Mouse (Mus musculus): ENCODE measurements around the gene Tesc.

Gene Tesc

DNA sequence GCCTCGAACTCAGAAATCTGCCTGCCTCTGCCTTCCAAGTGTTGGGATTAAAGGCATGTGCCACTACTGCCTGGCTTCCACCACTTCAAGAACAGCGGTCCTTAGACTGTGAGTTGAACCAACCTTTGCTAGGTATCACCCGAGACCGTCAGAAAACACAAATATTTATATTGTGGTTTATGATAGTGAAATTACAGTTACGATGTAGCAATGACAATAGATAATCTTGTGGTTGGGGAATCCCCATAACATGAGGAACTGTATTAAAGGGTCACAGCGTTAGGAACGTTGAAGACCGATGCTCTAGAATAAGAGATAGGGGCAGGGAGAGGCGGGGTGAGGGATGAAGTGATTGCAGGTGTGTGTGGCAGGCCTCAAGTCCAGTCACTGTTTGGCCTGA lies 17.8 kb downstream of the Tesc start:
- no peak for DNase-seq

DNA sequence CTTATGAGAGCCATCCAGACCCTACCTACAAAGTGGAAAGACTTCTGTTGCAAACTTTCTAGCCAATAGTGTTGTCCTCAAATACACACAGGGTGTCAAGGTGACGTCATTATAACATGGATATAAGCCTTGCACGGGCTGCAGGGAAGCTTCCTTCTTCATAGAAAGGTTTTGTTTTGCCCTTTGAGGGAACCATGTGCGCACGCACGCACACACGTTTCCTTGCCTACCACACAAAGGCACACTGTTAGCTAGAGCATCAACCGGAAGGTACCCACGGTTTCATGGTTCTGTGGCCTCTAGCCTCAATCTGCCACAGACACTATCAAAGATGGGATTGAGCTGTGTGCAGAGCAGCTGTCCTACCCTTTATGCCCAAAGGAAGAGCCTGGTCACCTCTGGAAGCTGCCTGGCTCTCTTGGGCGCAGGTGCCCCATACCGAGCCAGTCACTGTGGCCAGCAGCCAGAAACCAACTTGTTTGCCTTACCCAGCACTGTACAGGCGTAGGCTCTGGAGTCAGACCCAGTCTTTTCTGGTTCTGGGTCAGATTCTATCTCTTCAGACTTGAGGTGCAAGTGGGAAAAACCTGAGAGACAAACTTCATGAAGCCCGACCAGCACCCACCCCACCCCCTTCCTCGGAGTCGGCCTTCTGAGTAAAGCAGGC lies 19.7 kb downstream of the Tesc start:
- no peak for DNase-seq

DNA sequence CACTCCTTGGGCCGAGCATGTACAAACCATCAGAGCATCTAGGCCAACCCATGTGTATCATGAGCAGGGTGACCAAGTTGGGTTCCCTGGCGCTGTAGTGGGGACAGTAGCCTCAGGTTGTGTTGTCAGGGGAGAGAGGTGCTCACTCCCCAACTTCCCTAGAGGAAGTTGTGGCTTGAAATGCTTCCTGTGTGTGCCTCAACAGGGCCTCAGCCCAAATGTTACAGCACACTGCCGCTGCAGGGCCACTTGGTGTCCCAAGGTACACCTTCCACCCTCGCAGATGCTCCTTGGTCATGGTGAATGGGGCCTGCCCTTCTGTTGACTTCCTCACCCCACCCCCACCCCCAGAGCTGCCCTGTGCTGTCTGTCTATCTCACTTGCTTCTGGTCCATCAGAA lies 20.9 kb downstream of the Tesc start:
- no peak for DNase-seq

DNA sequence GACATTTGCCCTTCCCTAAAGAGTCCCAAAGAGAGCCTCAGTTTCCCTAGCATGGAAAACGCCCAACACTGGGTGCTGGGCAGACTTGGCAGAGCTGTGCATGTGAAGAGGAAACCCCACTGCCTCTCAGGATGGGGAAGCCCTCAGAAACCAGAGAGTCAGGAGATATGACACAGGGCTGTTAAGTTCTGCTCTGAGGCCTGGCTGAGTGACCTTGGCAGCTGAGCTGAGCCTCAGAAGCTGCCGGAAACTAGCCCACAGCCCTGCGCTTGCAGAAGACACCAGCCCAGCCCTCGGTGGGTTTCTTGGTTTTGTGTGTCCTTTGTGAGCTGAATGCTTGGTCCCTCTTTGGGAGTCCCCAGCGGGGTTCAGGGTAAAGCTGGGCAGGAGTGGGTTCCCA lies 21.4 kb downstream of the Tesc start:
- DNase-seq: no peak

DNA sequence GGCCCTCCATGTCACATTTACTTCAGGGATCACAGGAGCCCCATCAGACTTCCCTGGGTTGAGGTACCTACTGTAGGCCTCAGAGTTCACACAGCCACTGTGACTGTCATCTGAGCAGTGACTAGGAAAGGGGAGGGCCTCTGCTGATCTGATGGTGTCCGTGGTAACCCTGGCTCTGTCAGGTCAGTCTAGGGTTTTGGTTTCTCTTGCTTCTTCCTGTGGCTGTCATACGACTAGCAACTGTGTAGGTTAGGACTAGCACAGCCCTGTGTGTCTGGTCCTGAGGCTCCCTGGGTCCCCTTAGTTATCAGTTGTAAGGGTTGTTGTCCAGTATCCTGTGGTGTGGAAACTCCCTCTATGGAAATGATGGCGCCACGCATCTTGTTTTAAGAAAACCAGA lies 23.2 kb downstream of the Tesc start:
- DNase-seq: no peak

DNA sequence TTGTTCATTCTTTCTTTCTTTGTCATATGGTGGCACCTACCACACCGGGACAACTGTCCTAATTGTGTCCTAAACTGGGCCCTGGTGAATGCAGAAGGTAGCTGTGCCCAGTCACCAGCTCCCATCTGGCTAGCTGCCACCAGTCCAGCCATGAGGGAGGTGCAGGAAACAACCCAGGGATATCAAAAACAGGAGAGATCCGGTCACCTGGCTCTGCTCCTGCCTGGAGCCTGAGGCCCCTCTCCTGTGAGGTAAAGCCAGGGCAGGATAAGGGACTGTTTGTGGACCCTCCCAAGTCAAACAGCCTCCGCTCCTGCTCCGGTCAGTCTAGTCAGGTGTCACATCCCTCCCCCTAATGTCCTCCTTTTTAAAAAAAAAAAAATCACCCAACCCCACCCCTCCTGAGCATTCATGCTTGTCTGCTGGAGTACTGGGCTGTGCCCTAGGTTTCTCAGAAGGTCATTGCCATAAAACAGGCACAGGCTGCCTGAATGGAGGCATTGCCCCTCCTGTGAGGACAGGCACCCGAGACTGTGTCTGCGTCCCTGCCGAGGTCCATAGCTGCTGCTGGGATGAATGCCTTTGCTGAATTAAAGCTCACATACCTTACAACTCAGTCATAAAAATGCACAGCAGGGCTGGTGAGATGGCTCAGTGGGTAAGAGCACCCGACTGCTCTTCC lies 24.6 kb downstream of the Tesc start:
- DNase-seq: peak; percentile 85 to 91

DNA sequence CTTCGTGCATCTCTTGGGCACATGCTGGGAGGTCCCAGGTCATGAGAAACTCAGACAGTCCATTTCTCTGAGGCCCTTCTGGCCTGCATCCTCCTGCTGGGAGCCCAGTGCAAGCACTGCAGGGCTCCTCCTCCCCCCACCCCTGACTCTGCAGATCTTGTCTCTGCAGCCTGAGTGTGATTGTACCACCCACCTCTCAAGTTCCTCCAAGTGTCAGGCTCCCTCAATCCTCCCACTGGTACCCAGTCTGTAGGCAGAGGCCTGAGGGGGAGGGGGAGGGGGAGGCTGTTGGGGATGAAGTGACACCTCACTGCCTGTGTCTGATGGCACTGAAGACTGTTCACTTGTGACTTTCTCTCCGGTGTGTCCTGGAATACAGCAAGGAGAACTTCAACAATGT lies 25.7 kb downstream of the Tesc start:
- no peak for DNase-seq

DNA sequence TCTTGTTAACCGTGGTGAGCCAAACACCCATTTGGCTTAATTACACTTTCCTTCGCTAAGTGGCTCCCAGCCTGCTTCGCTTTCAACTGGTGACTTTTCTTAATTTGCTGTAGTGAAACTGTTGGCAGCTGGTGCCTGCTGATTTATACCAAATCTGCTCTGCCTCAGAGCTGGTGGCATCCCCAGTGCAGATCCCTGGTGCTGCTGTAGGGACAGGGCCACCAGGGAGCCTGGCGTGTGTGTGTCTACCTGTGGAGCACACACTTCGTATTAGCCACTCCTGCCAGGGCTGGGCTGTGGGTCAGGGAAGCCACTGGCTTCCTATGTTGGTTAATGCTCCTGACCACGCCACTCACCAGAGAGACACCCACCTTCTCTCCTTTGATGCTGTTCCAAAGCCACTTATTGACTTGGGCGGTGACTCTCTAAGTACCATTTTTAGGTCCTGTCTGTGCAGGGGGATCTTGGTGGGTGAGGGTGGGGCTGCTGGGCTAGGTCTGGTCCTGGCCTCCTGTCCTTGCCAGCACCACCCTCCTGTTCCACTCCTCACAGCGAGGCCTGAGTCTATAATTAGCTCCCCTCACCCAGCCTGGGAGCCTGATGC lies 30.1 kb downstream of the Tesc start:
- DNase-seq: peak; percentile 56 to 60

DNA sequence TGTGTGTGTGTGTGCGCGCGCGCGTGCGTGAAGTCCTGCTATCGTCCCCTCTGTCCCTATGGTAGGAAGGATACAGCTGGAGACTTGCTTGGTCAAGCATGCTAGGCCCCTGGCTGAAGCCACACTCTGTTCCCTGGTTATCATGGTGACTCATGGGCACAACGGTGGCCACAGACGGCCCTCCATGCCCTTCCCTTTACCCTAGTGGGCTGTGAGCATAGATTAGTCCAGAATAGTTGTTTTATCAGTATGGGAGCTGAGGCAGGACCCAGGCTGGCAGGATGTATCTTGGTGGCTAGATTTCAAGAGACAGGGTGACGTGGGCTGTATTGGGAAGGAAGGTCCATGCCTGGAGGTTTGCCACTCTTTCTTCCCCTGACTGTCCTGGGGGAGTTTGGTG lies 31.3 kb downstream of the Tesc start:
- peak in 1 of 2 experiments; percentile 32 for DNase-seq

DNA sequence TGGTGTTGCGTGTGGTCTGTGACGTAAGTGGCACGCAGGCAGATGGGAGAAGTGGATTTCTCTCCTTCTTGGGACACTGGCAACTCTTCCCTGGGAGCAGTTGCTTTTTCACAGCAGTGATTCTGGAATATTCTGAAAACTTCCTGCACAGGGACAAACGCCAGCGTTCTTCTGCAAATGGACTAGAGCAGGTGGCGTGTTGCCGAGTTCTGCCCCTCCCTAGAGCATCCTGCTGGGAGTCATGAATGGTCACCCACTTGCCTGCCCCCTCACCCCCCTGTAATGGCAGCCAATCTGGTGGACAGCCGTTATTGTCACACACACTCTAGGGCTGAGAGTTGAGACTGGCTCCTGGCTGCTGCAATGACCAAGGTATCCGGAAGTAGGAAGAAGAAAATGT lies 32.1 kb downstream of the Tesc start:
- DNase-seq: peak; percentile 41 to 65

DNA sequence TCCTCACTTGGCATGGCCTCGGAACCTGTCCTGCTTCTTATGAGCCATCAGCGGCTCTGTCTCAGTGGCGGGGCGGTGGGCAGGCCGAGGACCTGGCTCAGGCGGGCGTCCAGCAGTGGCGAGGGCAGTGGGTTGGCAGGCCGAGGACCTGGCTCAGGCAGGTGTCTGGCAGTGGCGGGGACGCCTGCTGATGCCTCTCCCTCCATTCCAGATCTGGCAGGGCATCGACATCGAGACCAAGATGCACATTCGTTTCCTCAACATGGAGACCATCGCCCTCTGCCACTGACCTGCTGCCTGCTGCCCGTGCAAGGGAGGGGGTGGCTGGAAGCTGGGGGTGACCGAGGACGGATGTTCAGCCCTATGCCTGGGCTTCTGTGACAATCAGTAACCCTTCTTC lies 33.8 kb downstream of the Tesc start:
- DNase-seq: peak; percentile 75 to 76

DNA sequence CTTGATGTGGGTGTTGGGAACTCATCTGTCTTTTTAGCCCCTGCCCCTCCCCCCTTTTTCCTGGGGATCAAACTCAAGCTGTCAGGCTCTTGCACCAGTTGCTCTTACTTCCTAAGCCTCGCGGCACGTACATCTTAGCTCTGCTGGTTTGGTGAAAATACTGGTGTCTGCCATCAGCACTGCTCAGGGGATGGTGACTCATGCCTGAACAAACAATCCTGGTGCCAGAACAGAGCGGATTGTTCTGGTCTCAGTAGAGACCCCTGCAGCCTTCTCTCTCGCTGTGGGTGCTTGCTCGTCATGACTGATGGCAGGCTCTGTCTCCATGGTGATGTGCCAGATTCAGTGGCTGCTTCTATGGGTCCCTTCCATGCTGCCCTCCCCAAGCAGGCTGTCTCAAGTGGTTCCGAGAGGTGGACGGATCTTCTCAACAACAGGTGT lies 35.7 kb downstream of the Tesc start:
- DNase-seq: peak; percentile 44 to 51

DNA sequence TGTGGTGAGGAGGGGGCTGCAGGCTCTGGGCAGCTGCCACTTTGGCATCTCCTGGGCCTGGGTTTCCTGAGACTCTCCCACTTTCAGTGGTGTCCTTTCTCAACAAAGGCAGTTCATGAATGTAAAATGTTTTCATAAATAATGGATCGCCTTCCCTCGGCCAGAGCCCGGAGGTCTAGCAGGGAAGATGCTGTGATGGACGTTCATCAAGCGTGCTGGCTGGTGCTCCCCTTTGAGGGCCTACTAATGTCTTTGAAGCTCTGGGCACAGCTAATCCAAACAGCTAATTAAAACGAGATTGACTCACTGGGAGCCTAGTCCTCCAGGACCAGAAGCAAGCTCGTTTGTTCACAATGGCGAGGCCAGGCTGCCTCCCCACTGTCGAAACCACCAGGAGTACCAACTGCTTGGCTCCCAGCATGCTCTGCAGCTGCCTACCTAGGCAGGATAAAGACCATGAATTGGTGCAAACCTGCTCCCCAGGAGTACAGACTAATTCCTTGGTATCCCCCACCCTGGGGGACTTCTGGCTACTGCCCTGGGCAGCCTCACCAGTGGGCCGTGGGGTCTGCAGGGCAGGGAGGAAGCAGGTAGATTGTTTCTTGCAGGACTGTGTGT lies 36.9 kb downstream of the Tesc start:
- DNase-seq: peak in 1 of 2 experiments; percentile 51

DNA sequence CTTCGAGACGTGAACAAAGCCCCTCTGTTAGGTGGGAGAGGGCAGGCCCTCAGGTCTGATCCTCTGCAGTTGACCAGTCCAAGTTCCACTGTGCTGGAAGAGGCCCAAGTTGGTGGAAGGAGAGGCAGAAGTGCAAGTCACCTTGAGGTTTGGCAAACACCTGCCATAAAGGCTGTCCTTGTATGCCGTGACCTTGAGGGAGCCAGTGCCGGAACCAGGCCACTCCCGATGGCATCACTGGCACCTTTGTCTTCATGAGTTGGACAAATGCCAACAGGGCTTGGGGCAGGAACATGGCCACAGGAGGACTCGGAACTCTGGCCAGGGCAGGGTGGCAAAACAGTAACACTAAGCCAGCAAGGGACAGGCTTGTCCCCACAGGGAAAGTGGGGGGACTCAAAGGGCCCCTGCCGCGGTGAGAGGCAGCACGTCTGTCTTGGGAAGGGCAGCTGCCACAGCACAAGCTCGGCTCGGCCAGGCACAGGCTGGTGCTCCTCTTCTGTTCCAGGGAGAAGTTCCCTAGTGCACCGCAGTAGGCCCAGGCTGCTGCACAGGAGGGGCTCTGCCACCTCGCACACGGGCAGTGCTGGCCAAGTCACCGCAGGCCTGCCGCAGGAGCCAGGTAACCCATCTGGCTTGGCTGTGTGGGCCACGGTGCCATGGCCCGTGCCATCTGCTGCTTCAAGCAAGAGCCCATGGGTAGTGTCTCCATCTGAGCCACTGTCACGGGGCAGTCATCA lies 38.1 kb downstream of the Tesc start:
- peak; percentile 90 to 91 for DNase-seq

DNA sequence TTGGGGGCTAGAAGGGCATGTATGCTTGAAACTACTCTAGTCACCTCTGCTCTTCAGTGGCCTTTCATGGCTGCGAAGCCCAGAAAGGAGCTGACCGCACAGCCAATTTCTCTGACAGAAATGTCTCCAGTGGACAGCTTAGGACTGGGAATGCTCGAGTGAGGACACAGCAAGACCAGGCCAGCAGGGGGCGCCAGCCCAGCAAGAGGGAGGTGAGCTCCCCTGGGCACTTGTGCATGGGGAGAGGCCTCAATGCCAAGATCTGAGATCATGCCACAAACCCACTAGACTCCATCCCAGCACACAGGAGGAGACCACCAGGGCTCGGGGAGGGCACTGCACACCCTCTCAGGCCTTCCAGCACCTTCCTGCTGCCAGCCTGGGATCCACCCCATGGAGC lies 39.3 kb downstream of the Tesc start:
- peak; percentile 88 to 92 for DNase-seq

DNA sequence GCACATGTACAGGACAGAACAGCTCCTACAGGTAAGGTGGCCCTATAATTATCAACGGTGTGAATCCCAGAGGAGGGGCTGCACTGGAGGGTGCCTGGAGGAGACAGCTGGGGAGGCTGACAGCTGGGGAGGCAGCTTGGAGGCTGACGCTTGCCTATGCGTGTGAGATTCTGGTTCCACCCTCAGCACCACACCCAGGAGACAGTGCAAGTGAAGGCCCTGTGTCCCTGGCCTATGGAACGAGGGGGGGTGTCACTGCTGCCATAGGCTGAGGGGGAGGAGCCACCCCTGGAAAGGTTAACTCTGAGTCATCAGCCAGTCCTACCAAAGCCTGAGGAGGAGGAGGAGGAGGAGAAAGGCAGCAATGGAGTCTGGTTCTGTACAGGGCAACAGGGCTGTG lies 40.0 kb downstream of the Tesc start:
- peak; percentile 33 to 53 for DNase-seq

DNA sequence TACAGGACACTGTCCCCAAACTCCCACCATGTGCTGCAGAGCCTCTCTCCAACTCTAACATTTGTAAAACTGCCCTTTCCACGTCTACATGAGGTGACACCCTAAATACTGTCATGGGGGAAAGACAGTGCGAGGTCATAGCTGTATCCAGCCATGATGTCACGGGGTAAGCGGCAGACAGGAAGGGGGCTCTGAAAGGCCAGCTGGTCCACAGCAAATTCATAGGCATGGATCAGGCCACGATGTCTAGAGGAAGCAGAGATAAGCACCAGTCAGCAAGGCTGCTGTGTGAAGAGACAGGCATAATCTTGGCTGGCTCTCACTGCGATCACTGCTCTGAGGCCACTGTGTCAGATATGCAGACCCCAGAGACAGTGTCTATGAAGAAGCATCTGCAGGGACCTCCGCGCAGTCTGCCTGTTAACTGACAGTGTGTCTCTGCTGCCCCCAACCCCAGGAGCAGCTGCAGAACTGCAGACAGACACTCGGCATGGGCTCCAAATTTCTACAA lies 40.5 kb downstream of the Tesc start:
- DNase-seq: peak in 1 of 2 experiments; percentile 29

DNA sequence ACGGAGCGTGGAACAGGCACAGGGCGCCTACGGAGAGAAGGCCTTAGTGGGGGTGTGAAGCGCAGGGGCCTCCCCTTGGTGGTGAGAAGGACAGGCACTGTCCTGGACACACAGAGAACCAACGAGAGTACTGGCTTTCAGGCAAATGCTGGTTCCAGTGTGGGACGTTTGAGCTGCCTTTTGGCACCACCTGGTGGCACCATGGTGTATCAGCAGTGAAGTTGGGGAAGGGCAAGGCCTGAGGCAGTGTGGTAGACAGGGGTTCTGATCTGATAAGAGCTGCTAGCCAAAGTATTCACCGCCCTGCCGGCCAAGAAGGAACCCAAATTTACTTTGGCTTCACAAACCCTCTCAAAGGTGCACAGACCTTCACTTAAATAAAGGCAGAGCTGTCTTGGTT lies 41.8 kb downstream of the Tesc start:
- DNase-seq: peak; percentile 90 to 91

DNA sequence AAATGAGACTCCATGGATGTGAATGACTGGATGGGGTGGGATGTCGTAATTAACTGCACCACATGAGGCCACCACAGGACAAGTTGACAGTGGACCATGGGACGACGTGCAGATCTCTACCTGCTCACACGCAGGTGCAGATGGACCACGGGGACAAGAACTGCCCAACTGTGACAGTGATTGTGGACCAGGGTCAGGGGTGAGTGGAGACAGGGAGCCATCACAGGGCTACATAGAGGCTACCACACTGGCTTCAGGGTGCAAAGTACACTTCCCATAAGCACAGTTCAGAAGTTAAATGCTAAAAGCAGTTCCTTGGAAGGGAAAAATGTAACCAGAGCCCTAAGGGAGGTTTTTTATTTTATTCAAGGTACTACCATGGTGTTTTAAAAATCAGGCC lies 44.2 kb downstream of the Tesc start:
- DNase-seq: no peak

DNA sequence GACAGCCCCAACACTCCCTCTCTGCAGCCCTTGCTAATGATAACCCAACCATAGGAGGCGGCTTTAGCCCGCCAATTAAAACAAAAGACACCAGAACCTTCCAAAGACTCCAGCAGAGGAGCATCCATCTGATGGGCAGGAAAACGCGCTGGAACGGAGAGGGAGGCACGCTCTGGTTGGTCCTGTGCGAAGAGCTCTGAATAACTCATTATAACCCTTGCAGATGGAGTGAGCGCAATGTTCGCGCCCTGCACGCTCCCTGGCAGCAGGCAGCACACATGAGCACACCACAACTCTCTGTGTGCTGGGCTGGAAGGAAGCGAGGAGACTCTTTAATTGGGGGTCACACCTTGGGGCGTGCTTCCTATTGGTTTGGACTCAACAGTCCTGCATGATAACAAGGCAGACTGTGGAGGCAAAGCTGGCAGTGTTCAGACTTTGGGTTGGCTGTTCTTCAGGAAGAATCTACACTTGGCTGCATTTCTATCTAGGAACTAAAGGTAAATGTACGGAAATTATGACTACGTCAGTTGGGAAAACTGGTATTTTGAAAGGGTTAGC lies 45.8 kb downstream of the Tesc start:
- DNase-seq: peak; percentile 52 to 57

DNA sequence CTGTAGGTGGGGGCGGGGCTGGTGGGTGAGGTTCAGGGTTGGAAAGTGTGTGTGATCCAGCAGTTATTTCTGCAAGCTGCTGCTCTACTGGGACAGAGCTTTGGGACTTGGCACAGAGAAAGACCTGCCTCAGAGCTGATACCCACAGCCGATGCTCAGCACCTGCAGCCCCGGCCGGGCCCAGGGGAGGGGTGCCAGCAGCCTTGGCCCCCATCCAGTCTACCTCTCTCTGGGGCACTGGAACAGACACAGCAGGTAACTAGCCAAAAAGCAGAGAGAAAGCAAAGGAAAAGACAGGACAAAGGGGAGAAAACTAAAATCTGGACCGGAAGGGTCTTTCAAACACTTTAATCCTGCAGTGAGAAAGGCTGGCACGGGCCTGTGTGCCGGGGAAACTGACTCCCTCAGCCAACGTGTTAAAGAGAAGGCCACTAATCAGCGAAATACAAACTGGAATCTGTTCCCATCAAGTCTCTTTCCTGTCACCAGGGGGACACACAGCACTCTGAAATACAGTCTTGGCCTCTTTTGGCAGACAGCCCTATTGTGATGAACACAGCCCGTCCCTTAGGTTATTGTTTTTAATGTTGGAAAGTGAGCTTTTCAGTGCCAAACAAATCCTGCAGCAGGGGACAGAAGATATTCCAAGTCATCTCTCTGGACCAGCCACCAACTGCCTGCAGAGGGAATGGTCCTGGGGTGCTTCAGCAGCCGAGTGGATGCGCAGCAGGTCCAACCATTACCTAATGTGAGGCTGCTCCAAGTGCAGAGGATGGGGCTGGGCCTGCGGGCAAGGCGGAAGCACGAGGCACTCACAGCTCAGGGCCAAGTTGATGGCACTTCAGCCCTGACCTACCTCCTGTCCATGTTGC lies 49.4 kb downstream of the Tesc start:
- DNase-seq: peak; percentile 69 to 76

Data from cerebellum, postnatal 25 days (tissue).